Mouse (Mus musculus): ENCODE measurements at regions not wholly inside any gene's neighbourhood (a gene's known extent, or its start where the extent isn't known, plus 50 kb on each side); places are given as distances from the start of the nearest gene placed in this dataset.

DNA sequence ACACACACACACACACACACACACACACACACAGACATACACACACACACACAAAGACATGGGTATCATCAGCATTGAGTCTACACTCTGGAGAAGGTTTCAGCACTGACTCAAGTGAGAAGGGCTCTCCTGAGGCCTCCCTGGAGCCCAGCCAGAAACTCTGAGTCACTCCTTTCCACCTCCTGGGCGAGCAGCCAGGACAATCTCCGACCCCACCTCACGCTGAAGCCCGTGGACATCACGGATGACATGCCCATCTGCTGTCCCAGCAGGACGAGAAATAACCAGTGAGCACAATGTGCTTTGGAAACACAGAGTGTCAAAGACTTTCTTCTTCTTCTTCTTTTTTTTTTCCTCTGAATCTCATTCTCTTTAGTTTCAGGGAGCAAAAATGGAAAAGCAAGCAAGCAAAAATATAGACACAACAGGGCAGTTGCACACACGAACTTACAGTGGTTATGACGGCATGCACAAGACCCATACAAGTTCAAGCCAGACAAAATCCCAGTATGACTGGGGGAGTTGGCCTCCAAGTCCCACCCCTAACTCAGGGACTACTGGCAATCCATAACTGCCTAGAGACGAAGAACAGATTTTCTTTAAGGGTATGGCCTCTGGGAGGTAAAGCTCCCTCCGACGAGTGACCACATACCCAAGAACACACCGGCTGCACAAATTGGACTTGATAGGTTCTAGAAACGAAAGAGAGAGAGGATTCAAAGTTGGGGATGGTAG is 65.2 kb upstream of the Nr4a3 start:
- no peak for ATAC-seq (replicated peaks; ENCODE audit: low read depth, poor library complexity, severe bottlenecking)
